Mouse (Mus musculus) T-helper 2 cell (primary cell): ENCODE data around the gene Rnf183.
"Not testable (repeated sequence)": the region's sequence is repeated elsewhere in the genome, so short reads cannot be mapped to it uniquely, and the experiment has no call there.

Experiments
- in situ Hi-C: fragments of 300-600 bp; cut with MboI, MseI; formaldehyde crosslinking; loops from one replicate; pipeline ENCODE4 v1.15.1; 2025; ENCODE audit warnings: high pct_unique_total_duplicates

Rnf183 gene

GRCm38 (mm10) chr4:62435081-62435480, at the start of gene Rnf183:
Gene Rnf183, minus strand, starts transcription at chr4:62435252.
- in situ Hi-C loops: no loop called here

DNA sequence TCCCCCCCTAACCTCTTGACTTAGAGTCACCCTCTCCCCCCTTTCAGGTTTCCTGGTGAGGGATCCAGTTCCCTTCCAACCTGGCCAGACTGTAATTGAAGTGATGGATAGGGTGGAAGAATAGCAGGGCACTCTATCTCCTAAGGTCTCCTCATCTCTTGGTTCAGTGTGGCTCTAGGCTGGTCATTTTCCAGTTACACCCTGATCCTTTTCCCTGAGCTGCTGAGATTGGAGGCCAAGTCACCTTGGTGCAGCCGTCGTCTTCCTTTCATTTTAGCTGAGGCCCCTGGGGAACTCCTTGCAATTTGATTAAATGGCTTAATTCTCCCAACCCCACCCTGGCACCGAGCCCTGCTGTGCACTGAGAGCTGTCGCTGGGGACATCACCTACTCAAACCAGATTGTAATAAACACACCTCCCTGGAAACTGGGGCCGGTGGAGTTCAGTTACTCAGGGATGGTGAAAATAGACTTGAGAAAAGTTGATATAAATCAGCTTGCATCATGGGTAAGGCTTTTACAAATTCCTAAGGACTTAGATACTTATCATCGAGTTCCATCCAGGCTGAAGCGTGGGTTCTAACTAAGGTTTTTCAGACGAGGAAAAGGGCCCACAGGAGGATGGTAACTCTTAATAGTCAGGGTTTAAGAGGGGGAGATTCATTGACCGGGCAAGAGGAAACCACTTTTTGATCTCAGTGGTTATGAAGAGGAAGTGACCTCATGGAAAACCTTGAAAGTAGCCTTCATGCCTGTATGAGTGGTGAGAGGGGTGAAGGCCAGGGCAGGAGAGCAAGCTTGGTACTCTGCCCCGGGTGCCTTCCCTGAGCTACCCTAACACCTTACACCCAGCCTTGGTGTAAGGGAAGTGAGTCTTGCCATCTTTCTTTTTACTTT, 45.9 kb upstream of the Rnf183 start:
- in situ Hi-C loops: no loop called here

- in situ Hi-C loops: no loop called here
Measured at GRCm38 (mm10) chr4:62479937-62480708, 45.1 kb upstream of the Rnf183 start, which contains the start of gene Bspry. Gene Bspry, plus strand, starts transcription at chr4:62480053.

DNA sequence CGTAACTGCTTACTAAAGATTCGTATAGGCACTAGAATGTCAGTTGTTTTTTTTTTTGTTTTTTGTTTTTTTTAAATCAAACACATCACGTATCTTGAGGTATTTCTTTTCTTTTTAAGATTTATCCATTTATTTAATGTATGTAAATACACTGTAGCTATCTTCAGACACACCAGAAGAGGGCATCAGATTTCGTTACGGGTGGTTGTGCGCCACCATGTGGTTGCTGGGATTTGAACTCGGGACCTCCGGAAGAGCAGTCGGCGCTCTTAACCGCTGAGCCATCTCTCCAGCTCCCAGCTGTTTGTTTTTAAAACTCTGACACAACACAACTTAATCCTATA, 44.5 kb upstream of the Rnf183 start:
- in situ Hi-C loops: not testable (repeated sequence)

DNA sequence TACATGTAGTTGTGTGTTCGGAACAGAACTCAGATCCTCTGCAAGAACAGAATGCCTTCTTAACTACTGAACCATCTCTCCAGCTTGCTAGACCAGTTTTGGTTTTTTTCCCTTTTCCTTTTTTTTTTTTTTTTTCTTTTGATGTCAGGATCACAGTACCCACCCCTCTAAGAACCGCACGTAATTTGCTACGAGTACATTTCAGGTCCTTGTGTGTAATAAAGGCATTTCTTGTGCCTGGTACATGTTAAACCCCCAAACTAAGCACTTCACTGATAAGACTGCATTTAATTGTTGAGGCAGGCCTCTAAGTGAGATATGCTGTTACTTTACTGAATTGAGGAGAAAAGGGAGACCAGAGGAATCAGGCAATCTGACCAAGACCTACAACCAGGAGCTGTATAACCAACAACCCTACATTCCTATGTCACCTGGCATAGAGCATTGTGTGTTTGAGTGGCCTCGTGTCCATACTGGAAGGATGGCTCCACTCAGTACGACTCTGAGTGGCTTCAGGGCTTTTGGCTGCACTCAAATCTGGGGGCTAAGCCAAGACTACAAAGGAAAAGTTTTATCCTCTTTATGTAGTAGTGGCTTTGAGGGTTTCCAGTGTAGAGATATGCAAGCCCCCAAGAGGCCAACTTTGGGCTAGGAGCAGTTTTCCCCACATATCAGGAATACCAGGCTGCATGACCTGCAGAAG, 42.6 kb upstream of the Rnf183 start:
- in situ Hi-C loops: no loop called here

DNA sequence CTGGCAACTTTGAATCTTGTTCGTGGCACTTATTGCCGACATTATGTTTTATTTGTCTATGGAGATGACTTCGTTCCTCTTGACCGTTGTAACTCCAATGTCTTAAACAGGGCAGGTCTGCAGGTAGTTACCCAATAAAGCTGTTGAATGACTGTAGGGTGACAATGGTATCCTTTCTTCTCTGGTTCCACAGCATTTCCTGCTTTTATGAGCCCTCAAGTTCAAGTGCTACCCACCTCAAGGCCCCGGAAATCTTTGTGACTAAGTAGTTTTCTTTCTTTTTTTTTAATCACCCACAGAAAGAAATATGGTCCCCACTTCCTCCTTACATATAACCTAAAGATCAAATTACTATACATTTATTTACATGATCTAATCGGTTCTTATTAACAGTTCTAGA, 40.7 kb upstream of the Rnf183 start:
- in situ Hi-C loops: no loop called here

DNA sequence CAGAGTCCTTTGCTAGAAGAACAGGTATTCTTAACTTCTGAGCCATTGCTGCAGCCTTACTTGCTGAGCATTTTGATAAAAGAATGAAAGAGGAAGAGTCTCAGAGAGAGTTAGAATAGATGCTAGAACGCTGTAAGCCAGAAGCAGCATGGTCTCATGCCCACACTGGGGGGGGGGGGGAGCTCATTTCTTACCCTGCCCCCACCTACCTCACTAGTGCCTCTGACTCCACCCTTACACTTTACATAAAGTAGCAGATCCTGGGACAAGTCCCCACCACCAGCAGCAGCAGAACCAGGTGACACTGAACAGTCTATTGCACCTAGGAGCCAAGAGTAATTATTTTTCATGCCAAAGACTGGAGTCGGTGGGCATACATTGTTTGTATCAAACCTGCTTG, 40.1 kb upstream of the Rnf183 start:
- in situ Hi-C loops: no loop called here

- in situ Hi-C loops: loop anchor here (5.0 kb wide), 1 partner anchor 40 kb away; no protein-coding TSS in a partner anchor
Measured at GRCm38 (mm10) chr4:62472071-62472470, 37.0 kb upstream of the Rnf183 start.

DNA sequence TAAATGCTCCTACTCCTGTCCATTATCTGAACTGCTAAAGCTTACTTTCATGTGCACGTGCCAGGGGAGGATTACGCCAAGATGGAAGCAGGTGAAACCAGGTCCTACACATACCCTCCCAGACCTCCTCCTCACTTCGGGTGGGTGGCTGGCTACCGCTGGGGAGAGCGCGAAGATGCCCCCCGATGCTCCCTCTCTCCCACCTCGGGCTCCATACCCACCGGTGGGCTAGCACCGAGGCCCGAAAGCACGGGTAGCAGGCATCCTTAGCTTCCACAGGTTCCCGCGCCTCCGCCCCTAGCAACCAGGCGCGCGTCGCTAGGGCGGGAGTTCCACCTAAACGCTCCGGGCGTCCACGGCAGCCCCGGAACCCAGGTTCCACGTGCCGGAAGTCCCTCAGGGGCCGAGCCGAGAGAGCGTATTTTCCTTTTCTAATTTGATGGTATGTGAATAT, 35.6 kb upstream of the Rnf183 start, which contains the start of gene Wdr31:
TSS of gene Wdr31 (minus strand) at position 299 of the 454 bp plus-strand sequence.
- in situ Hi-C loops: loop anchor here (5.0 kb wide), 1 partner anchor 42 kb away; no protein-coding TSS in a partner anchor

DNA sequence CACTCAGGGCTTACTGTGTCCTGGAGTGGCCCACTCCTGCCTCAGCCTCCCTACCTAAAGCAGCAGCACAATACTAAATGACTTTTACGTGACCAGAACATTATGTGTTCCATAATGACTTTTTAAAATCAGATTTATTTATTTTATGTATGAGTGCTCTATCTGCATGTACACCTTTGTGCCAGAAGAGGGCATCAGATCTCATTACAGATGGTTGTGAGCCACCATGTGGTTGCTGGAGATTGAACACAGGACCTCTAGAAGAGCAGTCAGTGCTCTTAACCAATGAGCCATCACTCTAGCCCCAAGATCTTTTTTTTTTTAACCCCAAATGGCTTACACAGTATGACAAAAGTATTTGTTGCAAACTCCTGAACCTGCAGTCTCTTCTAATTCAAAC, 33.1 kb upstream of the Rnf183 start:
- in situ Hi-C loops: no loop called here

DNA sequence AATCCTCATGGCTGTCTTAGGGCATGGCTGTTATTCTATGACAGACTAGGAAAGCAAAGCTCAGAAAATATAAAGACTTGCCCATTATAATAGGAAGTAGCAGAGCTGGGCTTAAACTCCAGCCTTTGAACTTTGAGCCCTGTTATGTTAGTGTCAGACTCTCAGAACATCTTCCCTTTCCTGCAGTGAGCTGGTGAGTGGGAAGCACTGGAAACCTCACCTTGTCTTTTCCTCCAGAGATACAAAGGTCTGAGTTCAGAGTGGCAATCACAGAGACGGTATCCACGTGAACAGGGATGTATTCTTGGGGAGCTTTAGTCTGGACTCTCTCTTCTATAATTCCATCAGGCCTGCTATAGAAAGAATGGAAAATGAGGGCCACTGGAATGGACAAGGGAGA, 28.1 kb upstream of the Rnf183 start:
- in situ Hi-C loops: no loop called here

DNA sequence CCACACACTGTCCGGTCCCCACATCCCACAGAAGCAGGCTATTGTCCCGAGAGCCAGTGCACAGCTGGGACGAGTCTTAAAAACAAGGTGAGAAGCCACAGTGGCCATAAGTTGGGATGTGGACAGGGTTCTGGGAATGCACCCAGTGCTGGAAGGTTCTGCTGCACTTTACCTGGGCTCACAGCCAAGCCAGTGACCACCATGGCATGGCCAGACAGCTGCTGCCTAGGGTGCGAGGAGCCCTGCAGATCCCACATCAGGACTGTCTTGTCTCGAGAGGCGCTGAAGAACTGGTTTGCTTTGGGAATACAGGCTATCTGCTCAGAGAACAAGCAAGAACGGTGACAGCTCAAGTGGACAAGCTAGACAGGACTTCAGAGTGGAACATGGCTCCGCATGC, 25.3 kb upstream of the Rnf183 start:
- in situ Hi-C loops: no loop called here

DNA sequence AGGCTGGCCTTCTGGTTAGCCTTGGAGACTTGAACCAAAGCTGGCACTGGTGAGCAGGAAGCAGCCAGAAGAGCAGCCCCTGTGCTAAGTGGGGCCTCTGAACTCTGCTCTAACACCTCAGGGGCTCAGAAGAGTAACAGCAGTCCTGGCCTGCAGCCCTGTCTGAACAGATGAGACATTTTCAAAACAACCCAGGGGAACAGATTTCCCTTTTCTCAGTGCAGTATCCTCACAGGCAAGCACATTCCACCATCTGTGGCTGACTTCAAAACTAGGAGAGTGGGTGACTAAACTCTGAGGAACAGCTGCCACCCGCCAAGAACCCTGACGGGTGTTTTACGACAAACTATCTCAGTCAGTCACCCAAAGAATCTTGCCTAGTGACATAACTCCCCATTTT, 24.0 kb upstream of the Rnf183 start:
- in situ Hi-C loops: loop anchor here (10.0 kb wide), 1 partner anchor 306 kb away; no protein-coding TSS in a partner anchor

GRCm38 (mm10) chr4:62454995-62455394, 19.9 kb upstream of the Rnf183 start:
- in situ Hi-C loops: loop anchor here (10.0 kb wide), 1 partner anchor 310 kb away; no protein-coding TSS in a partner anchor

DNA sequence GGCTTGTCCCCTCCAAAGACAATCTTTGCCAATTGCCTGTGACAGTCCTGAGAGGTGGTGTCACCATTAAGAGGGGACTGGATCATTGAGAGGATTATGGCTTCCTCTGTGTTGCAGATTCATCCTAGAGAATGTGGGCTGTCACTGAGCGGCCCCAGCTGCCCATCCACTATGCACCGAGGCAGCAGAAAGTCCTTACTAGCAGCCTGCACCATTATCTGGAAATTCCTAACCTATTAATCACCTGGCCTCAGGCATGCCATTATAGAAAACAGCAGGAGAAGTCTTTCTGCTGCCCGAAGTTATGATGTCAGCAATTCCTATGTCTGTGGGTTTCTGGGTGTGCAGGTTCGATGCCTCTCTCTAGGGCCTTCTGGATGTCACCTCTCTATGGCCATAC, 5.9 kb upstream of the Rnf183 start:
- in situ Hi-C loops: no loop called here

GRCm38 (mm10) chr4:62440544-62440943, 5.5 kb upstream of the Rnf183 start:
- in situ Hi-C loops: no loop called here

- in situ Hi-C loops: no loop called here
Measured at GRCm38 (mm10) chr4:62439793-62440192, 4.7 kb upstream of the Rnf183 start.

GRCm38 (mm10) chr4:62437871-62438270, 2.8 kb upstream of the Rnf183 start:
- in situ Hi-C loops: no loop called here

- in situ Hi-C loops: no loop called here
Measured at GRCm38 (mm10) chr4:62437256-62437778, 2.3 kb upstream of the Rnf183 start.

- in situ Hi-C loops: no loop called here
Measured at GRCm38 (mm10) chr4:62433939-62434870, 847 bp downstream of the Rnf183 start.
